Mouse (Mus musculus): ENCODE results near the gene Tenm2. TPM values are rescaled to one million over a fixed set of nuclear protein-coding genes. Genes with fewer than 3 reads are reported as not detected.

Gene Tenm2
- polyA plus RNA-seq, 1 experiment from 2014 or later: 0.28 TPM

DNA sequence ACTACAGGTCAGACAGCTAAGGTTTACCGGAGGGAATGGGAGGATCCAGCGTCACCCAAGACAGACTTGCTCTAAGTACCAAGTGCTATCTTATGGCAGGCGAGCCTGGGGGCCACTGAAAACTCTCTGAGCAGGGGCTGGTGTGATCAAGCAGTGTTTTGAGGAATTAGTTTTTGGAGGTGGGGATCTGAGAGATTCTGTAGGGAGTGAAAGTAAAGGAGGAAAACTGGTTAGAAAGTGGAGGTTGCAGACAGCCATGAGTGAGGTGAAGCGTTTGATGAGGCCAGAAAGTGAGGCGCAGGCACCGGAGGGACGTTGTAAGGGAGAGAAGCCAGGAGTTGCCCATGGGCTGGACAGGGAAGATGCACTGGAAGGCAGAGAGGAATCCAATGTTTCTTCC, 1063.8 kb downstream of the Tenm2 start:
- no peak for TF ChIP-seq CTCF (IDR thresholded peaks at IDR 0.05; ENCODE audit: low read depth)
- 81% methylated on average over 7 of the region's 7 CpGs for WGBS
- Histone ChIP-seq H3K36me3 (ENCODE audit: insufficient read depth) (no peaks in the 10 kb centered on the region), H3K27me3 (ENCODE audit: insufficient read depth, low read length) (no peaks in the 10 kb centered on the region), H3K9me3 (ENCODE audit: low read depth, low read length) (no peaks in the 10 kb centered on the region), H3K27ac (ENCODE audit: low read depth) (no peak overlapping the region), H3K4me2 (no peak overlapping the region), H3K9ac (no peak overlapping the region), H3K4me3 (ENCODE audit: low read depth, low read length) (no peak overlapping the region), H3K4me1 (ENCODE audit: insufficient read depth) (no peaks in the 10 kb centered on the region)
- DNase-seq (no peak), ATAC-seq (ENCODE audit: insufficient read depth) (no peak)

DNA sequence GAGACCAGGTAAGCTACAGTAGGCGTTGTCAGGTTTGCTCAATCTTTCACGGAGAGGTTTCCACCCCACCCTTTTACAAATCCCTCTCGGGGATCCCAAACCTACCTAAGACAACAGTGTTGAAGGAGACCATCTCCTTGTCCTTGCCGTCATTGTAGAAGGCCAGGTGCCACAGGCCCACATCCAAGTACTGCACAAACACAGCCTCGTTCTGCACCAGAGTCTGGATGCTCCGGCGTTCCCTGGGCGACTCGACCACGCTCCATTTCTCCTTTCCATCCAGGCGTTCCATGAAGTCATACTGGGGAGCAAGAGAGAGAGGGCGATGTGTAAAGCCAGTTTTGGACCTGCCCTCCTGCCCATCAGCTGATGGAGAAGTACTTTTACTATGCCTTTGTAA, 1064.5 kb downstream of the Tenm2 start:
- no peak overlapping the region for H3K4me2 ChIP-seq
- WGBS: 90% methylated on average over 12 of the region's 12 CpGs
- H3K4me1 ChIP-seq (ENCODE audit: insufficient read depth): no peaks in the 10 kb centered on the region
- no peak overlapping the region for H3K27ac ChIP-seq (ENCODE audit: low read depth)
- no peak overlapping the region for H3K4me3 ChIP-seq (ENCODE audit: low read depth, low read length)
- ATAC-seq (ENCODE audit: insufficient read depth) (no peak), DNase-seq (no peak)
- H3K36me3 ChIP-seq (ENCODE audit: insufficient read depth): no peaks in the 10 kb centered on the region
- no peak overlapping the region for H3K9ac ChIP-seq
- no peak for TF ChIP-seq CTCF (IDR thresholded peaks at IDR 0.05; ENCODE audit: low read depth)
- no peaks in the 10 kb centered on the region for H3K9me3 ChIP-seq (ENCODE audit: low read depth, low read length)
- H3K27me3 ChIP-seq (ENCODE audit: insufficient read depth, low read length): no peaks in the 10 kb centered on the region

GRCm38 (mm10) chr11:36169738-36170137, 1066.0 kb downstream of the Tenm2 start:
- H3K4me1 ChIP-seq (ENCODE audit: insufficient read depth): no peaks in the 10 kb centered on the region
- WGBS: 74% methylated on average over 4 of the region's 4 CpGs
- H3K36me3 ChIP-seq (ENCODE audit: insufficient read depth): no peaks in the 10 kb centered on the region
- ATAC-seq (ENCODE audit: insufficient read depth): 0 out of 2 replicates have a peak, but pooled peaks have one; percentile 18
- H3K27me3 ChIP-seq (ENCODE audit: insufficient read depth, low read length): no peaks in the 10 kb centered on the region
- DNase-seq: no peak
- H3K9ac ChIP-seq: no peak overlapping the region
- no peaks in the 10 kb centered on the region for H3K9me3 ChIP-seq (ENCODE audit: low read depth, low read length)
- no peak for TF ChIP-seq CTCF (IDR thresholded peaks at IDR 0.05; ENCODE audit: low read depth)
- no peak overlapping the region for H3K27ac ChIP-seq (ENCODE audit: low read depth)
- H3K4me2 ChIP-seq: no peak overlapping the region
- H3K4me3 ChIP-seq (ENCODE audit: low read depth, low read length): no peak overlapping the region

DNA sequence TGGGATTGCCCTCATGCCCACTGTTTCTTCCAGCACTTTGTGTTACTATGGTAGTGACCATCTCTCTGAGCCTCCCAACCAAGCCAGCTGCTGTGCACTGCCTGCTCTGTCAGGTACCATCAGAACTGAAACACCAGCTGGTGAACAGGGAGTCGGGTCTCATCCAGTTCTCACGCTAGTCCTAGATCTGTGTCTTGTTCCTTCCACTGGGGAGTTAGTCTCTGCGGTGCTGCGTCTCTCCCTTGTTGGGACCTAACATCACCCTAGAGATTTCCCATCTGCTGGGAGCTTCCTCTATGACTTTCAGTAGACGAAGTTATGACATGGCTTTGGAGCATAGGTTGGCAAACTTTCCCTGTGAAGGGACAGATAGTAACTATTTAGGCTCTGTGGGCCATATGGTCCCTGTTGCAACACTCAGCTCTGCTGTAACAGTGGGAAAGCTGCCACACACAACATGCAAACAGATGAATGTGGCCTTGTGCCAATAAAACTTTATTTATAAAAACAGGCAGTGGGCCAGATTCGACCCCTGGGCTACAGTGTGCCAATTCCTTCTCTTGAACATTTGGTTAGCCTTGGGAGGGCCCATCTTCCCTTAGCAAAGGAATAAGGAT, 1066.7 kb downstream of the Tenm2 start:
- H3K27ac ChIP-seq (ENCODE audit: low read depth): no peak overlapping the region
- ATAC-seq (ENCODE audit: insufficient read depth) (peak; percentile 94), DNase-seq (peak; percentile 89)
- H3K4me2 ChIP-seq: no peak overlapping the region
- 57% methylated on average over 6 of the region's 6 CpGs for WGBS
- no peaks in the 10 kb centered on the region for H3K9me3 ChIP-seq (ENCODE audit: low read depth, low read length)
- no peaks in the 10 kb centered on the region for H3K27me3 ChIP-seq (ENCODE audit: insufficient read depth, low read length)
- no peaks in the 10 kb centered on the region for H3K4me1 ChIP-seq (ENCODE audit: insufficient read depth)
- H3K36me3 ChIP-seq (ENCODE audit: insufficient read depth): no peaks in the 10 kb centered on the region
- TF ChIP-seq CTCF (IDR thresholded peaks at IDR 0.05; ENCODE audit: low read depth): no peak
- H3K9ac ChIP-seq: no peak overlapping the region
- no peak overlapping the region for H3K4me3 ChIP-seq (ENCODE audit: low read depth, low read length)

- H3K36me3 ChIP-seq (ENCODE audit: insufficient read depth): no peaks in the 10 kb centered on the region
- DNase-seq (no peak), ATAC-seq (ENCODE audit: insufficient read depth) (no peak)
- H3K9ac ChIP-seq: no peak overlapping the region
- no peaks in the 10 kb centered on the region for H3K27me3 ChIP-seq (ENCODE audit: insufficient read depth, low read length)
- no peaks in the 10 kb centered on the region for H3K9me3 ChIP-seq (ENCODE audit: low read depth, low read length)
- H3K4me2 ChIP-seq: no peak overlapping the region
- TF ChIP-seq CTCF (IDR thresholded peaks at IDR 0.05; ENCODE audit: low read depth): no peak
- no peak overlapping the region for H3K27ac ChIP-seq (ENCODE audit: low read depth)
- WGBS: 86% methylated on average over 10 of the region's 10 CpGs
- H3K4me1 ChIP-seq (ENCODE audit: insufficient read depth): no peaks in the 10 kb centered on the region
- H3K4me3 ChIP-seq (ENCODE audit: low read depth, low read length): no peak overlapping the region
Measured at GRCm38 (mm10) chr11:36167766-36168318, 1067.9 kb downstream of the Tenm2 start.

GRCm38 (mm10) chr11:36163580-36163979, 1072.2 kb downstream of the Tenm2 start:
- H3K9me3 ChIP-seq (ENCODE audit: low read depth, low read length): no peaks in the 10 kb centered on the region
- DNase-seq: no peak
- 78% methylated on average over 11 of the region's 11 CpGs for WGBS
- no peaks in the 10 kb centered on the region for H3K4me1 ChIP-seq (ENCODE audit: insufficient read depth)
- no peak overlapping the region for H3K4me3 ChIP-seq (ENCODE audit: low read depth, low read length)
- no peaks in the 10 kb centered on the region for H3K27me3 ChIP-seq (ENCODE audit: insufficient read depth, low read length)
- no peak overlapping the region for H3K4me2 ChIP-seq
- no peak for ATAC-seq (ENCODE audit: insufficient read depth)
- H3K9ac ChIP-seq: no peak overlapping the region
- H3K36me3 ChIP-seq (ENCODE audit: insufficient read depth): no peaks in the 10 kb centered on the region
- H3K27ac ChIP-seq (ENCODE audit: low read depth): no peak overlapping the region
- no peak for TF ChIP-seq CTCF (IDR thresholded peaks at IDR 0.05; ENCODE audit: low read depth)

DNA sequence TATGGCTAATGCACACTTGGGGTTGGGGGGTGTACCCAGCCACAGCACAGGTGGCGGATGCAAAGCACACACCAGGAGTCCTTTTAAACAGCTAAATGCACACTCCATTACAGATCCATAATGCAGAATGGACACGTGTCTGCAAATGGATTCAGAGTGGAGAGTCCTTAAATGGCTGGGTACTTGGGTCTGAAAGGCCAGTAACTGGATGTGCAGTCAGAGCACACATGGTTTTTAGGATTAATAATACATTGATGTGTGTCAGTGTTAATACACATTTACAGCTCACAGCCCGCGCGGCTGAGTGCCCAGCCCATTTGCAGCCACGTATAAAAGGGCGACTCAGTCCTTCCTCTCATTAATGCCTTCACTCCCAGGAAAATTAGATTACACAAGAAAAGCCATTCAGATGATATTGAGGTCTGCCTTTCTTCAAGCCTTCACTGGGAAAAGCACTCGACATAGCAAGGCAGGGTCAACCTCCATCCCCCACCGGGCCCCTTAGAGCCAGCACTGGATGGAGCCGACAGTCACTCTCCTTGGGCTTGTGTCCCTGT, 1073.9 kb downstream of the Tenm2 start:
- no peaks in the 10 kb centered on the region for H3K4me1 ChIP-seq (ENCODE audit: insufficient read depth)
- H3K4me2 ChIP-seq: no peak overlapping the region
- no peak for TF ChIP-seq CTCF (IDR thresholded peaks at IDR 0.05; ENCODE audit: low read depth)
- no peak overlapping the region for H3K9ac ChIP-seq
- H3K36me3 ChIP-seq (ENCODE audit: insufficient read depth): no peaks in the 10 kb centered on the region
- no peak overlapping the region for H3K27ac ChIP-seq (ENCODE audit: low read depth)
- H3K27me3 ChIP-seq (ENCODE audit: insufficient read depth, low read length): no peaks in the 10 kb centered on the region
- ATAC-seq (ENCODE audit: insufficient read depth) (no peak), DNase-seq (no peak)
- no peak overlapping the region for H3K4me3 ChIP-seq (ENCODE audit: low read depth, low read length)
- 80% methylated on average over 10 of the region's 10 CpGs for WGBS
- H3K9me3 ChIP-seq (ENCODE audit: low read depth, low read length): no peaks in the 10 kb centered on the region
